Mouse (Mus musculus): Measurements from ENCODE around the gene Gm20379. TPM values are rescaled to one million over a fixed set of nuclear protein-coding genes. Genes with fewer than 3 reads are reported as not detected.

The Gm20379 gene
- polyA plus RNA-seq, 1 experiment from 2014 or later: 0.66 TPM

- ATAC-seq (replicated peaks; ENCODE audit: low FRiP score, low read depth): no peak
- H3K4me3 ChIP-seq (replicated peaks; ENCODE audit: low read depth, low read length): no peak overlapping the region
- no peaks in the 10 kb centered on the region for H3K36me3 ChIP-seq (ENCODE audit: insufficient read depth, low read length)
- 84% methylated on average over 2 of the region's 2 CpGs for WGBS
- H3K27ac ChIP-seq: no peak overlapping the region
- no peak for TF ChIP-seq CTCF (IDR thresholded peaks at IDR 0.05; ENCODE audit: low read depth)
- DNase-seq (ENCODE audit: low spot score): no peak
- no peaks in the 10 kb centered on the region for H3K27me3 ChIP-seq (ENCODE audit: insufficient read depth, low read length)
- H3K9ac ChIP-seq (ENCODE audit: low read depth, low read length): no peak overlapping the region
- H3K9me3 ChIP-seq (replicated peaks; ENCODE audit: low read length): no peaks in the 10 kb centered on the region
- no peaks in the 10 kb centered on the region for H3K4me1 ChIP-seq (replicated peaks; ENCODE audit: insufficient read depth, low read length)
- no peak overlapping the region for H3K4me2 ChIP-seq (ENCODE audit: low read length)
Measured at GRCm38 (mm10) chr13:92328000-92328399, 22.2 kb downstream of the Gm20379 start.

DNA sequence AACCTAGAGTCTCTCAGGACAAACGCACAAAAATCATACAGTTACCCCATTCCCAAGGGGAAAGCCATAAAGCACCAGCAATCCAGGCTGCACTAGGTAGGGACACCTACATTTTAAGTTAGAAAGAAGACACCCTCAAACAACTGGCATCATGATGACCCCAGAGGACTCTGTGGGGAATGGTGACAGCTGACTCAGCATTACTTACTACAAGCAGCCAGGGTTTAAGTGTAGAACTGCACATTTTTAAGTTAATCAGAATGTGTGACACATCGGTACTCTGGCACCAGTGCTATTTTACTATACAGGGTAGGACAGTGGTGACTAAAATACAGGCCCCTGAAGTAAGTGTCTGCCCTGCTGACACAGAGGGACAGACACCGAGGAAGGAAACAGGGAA is 24.8 kb downstream of the Gm20379 start:
- H3K4me2 ChIP-seq (ENCODE audit: low read length): no peak overlapping the region
- H3K27ac ChIP-seq: no peak overlapping the region
- H3K4me1 ChIP-seq (replicated peaks; ENCODE audit: insufficient read depth, low read length): no peaks in the 10 kb centered on the region
- no peak overlapping the region for H3K9ac ChIP-seq (ENCODE audit: low read depth, low read length)
- no peaks in the 10 kb centered on the region for H3K36me3 ChIP-seq (ENCODE audit: insufficient read depth, low read length)
- DNase-seq (ENCODE audit: low spot score) (no peak), ATAC-seq (replicated peaks; ENCODE audit: low FRiP score, low read depth) (no peak)
- no peak overlapping the region for H3K4me3 ChIP-seq (replicated peaks; ENCODE audit: low read depth, low read length)
- TF ChIP-seq CTCF (IDR thresholded peaks at IDR 0.05; ENCODE audit: low read depth): no peak
- no peaks in the 10 kb centered on the region for H3K27me3 ChIP-seq (ENCODE audit: insufficient read depth, low read length)
- no peaks in the 10 kb centered on the region for H3K9me3 ChIP-seq (replicated peaks; ENCODE audit: low read length)
- WGBS: 90% methylated on average over 3 of the region's 3 CpGs

GRCm38 (mm10) chr13:92332103-92332879 is 26.5 kb downstream of the Gm20379 start:
- H3K36me3 ChIP-seq (ENCODE audit: insufficient read depth, low read length): no peaks in the 10 kb centered on the region
- no peak overlapping the region for H3K4me2 ChIP-seq (ENCODE audit: low read length)
- ATAC-seq (replicated peaks; ENCODE audit: low FRiP score, low read depth) (no peak), DNase-seq (ENCODE audit: low spot score) (no peak)
- 79% methylated on average over 15 of the region's 15 CpGs for WGBS
- no peak overlapping the region for H3K9ac ChIP-seq (ENCODE audit: low read depth, low read length)
- H3K4me1 ChIP-seq (replicated peaks; ENCODE audit: insufficient read depth, low read length): no peaks in the 10 kb centered on the region
- no peak for TF ChIP-seq CTCF (IDR thresholded peaks at IDR 0.05; ENCODE audit: low read depth)
- no peaks in the 10 kb centered on the region for H3K9me3 ChIP-seq (replicated peaks; ENCODE audit: low read length)
- no peak overlapping the region for H3K27ac ChIP-seq
- no peaks in the 10 kb centered on the region for H3K27me3 ChIP-seq (ENCODE audit: insufficient read depth, low read length)
- H3K4me3 ChIP-seq (replicated peaks; ENCODE audit: low read depth, low read length): no peak overlapping the region

- 100% methylated on average over 1 of the region's 1 CpGs for WGBS
- Histone ChIP-seq H3K9me3 (replicated peaks; ENCODE audit: low read length) (no peaks in the 10 kb centered on the region), H3K27ac (no peak overlapping the region), H3K27me3 (ENCODE audit: insufficient read depth, low read length) (no peaks in the 10 kb centered on the region), H3K9ac (ENCODE audit: low read depth, low read length) (no peak overlapping the region), H3K4me2 (ENCODE audit: low read length) (no peak overlapping the region), H3K4me1 (replicated peaks; ENCODE audit: insufficient read depth, low read length) (no peaks in the 10 kb centered on the region), H3K36me3 (ENCODE audit: insufficient read depth, low read length) (peaks cover 3% of the 10 kb centered on the region; the same call in 1 of the 2 replicates), H3K4me3 (replicated peaks; ENCODE audit: low read depth, low read length) (no peak overlapping the region)
- ATAC-seq (replicated peaks; ENCODE audit: low FRiP score, low read depth): no peak
- no peak for TF ChIP-seq CTCF (IDR thresholded peaks at IDR 0.05; ENCODE audit: low read depth)
- no peak for DNase-seq (ENCODE audit: low spot score)
Measured at GRCm38 (mm10) chr13:92336857-92337256, 31.1 kb downstream of the Gm20379 start.

GRCm38 (mm10) chr13:92337773-92338462 is 32.1 kb downstream of the Gm20379 start:
- WGBS: 74% methylated on average over 6 of the region's 6 CpGs

DNA sequence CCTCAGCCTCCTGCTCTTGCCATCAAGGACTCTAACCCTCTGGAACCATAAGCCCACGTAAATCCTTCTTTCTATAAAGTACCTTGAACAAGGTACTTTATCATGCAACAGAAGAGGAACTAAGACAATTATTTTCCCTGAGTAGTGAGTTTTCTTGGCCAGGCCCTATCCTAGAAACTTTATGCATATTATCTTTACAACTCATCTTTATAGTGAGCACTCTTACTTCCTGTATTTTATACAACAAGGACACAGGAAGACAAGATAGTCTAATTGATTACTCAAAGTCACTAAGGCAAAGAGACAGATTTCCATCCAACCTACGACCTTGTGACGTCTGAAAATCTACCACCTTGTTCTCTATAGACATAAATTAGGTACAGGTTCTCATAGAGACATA is 34.0 kb downstream of the Gm20379 start:
- 87% methylated on average over 3 of the region's 3 CpGs for WGBS
- ATAC-seq (replicated peaks; ENCODE audit: low FRiP score, low read depth): no peak

More at GRCm38 (mm10) chr13:92337773-92338462, 32.1 kb downstream of the Gm20379 start:
- TF ChIP-seq CTCF (IDR thresholded peaks at IDR 0.05; ENCODE audit: low read depth): 0 out of 2 replicates have a peak, but pooled peaks have one; percentile 28
- H3K4me2 ChIP-seq (ENCODE audit: low read length): no peak overlapping the region
- DNase-seq (ENCODE audit: low spot score) (peak; percentile 38), ATAC-seq (replicated peaks; ENCODE audit: low FRiP score, low read depth) (no peak)
- H3K4me3 ChIP-seq (replicated peaks; ENCODE audit: low read depth, low read length): no peak overlapping the region
- H3K27ac ChIP-seq: no peak overlapping the region
- H3K9me3 ChIP-seq (replicated peaks; ENCODE audit: low read length): no peaks in the 10 kb centered on the region
- no peak overlapping the region for H3K9ac ChIP-seq (ENCODE audit: low read depth, low read length)
- no peaks in the 10 kb centered on the region for H3K4me1 ChIP-seq (replicated peaks; ENCODE audit: insufficient read depth, low read length)
- H3K27me3 ChIP-seq (ENCODE audit: insufficient read depth, low read length): no peaks in the 10 kb centered on the region
- peaks cover 3% of the 10 kb centered on the region; the same call in 1 of the 2 replicates for H3K36me3 ChIP-seq (ENCODE audit: insufficient read depth, low read length)

More for the DNA sequence above, 34.0 kb downstream of the Gm20379 start:
- no peak for DNase-seq (ENCODE audit: low spot score)
- no peak overlapping the region for H3K27ac ChIP-seq
- no peak for TF ChIP-seq CTCF (IDR thresholded peaks at IDR 0.05; ENCODE audit: low read depth)
- peaks cover 8% of the 10 kb centered on the region; the same call in 1 of the 2 replicates for H3K36me3 ChIP-seq (ENCODE audit: insufficient read depth, low read length)
- no peaks in the 10 kb centered on the region for H3K27me3 ChIP-seq (ENCODE audit: insufficient read depth, low read length)
- H3K4me3 ChIP-seq (replicated peaks; ENCODE audit: low read depth, low read length): no peak overlapping the region
- H3K4me1 ChIP-seq (replicated peaks; ENCODE audit: insufficient read depth, low read length): no peaks in the 10 kb centered on the region
- H3K9ac ChIP-seq (ENCODE audit: low read depth, low read length): no peak overlapping the region
- no peaks in the 10 kb centered on the region for H3K9me3 ChIP-seq (replicated peaks; ENCODE audit: low read length)
- no peak overlapping the region for H3K4me2 ChIP-seq (ENCODE audit: low read length)

Measured in kidney, postnatal 0 days (tissue).